Mouse (Mus musculus): ENCODE results near the gene Amph.

GRCm38 (mm10) chr13:18903623-18904022 lies 44.4 kb upstream of the Amph start:
- TF ChIP-seq POLR2A (IDR thresholded peaks at IDR 0.05; ENCODE audit: control insufficient read depth in 1 of 2, insufficient read depth in 1 of 2, low read depth in 1 of 2, low read length in 2 of 2, poor library complexity in 1 of 2) (no peak), ETS1 (IDR thresholded peaks at IDR 0.05; ENCODE audit: low read depth, low read length) (no peak), MXI1 (IDR thresholded peaks at IDR 0.05; ENCODE audit: low read depth, low read length) (no peak)
